Mouse (Mus musculus) lung, postnatal 0 days (tissue): ENCODE measurements at regions not wholly inside any gene's neighbourhood (a gene's known extent, or its start where the extent isn't known, plus 50 kb on each side); places are given as distances from the start of the nearest gene placed in this dataset.

Experiments
- CTCF ChIP-seq: IDR thresholded peaks from 2 replicates; pipeline ENCODE4 v1.5.1; 2016; ENCODE audit warnings: antibody characterized with exemption, mild to moderate bottlenecking
- EP300 ChIP-seq: IDR thresholded peaks from 2 replicates; pipeline ENCODE4 v1.6.1; 2016; ENCODE audit warnings: antibody characterized with exemption, mild to moderate bottlenecking, control low read depth

DNA sequence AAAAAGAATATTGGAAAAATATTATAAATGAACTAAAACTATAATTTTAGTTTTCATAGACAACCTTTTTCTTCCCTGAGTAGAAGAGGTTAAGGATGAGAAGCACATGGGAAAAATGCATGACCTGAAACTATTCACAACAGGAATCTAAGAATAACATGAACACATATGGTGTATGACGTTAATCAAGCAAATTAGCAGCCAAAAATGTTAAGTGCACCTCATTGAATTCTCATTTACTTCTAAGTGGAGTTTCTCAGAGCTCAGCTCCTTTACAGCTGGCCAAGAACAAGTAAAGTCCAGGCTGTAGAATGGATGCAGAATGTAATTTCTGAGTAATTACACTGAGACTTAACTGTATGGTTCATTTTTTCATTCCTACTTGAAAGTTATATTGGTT, 137.9 kb upstream of the Vegfc start:
- no peak for TF ChIP-seq CTCF
- no peak for TF ChIP-seq EP300
